Mouse (Mus musculus) adrenal gland, postnatal 4 days (tissue): Measurements from ENCODE around the gene Rsrp1. TPM values are rescaled to one million over a fixed set of nuclear protein-coding genes. Genes with fewer than 3 reads are reported as not detected.
"Not testable (repeated sequence)": the region's sequence is repeated elsewhere in the genome, so short reads cannot be mapped to it uniquely, and the experiment has no call there.

Experiments used
- DNase-seq, 2 experiments: peaks; one replicate each; pipeline ENCODE4 v3.0.0; 2021 to 2022; ENCODE audit warnings: low spot score in 2 of 2, mixed read lengths in 2 of 2
- long read RNA-seq, 2 experiments: library from polyadenylated mRNA; stranded (forward); transcript quantifications; one replicate each; pipeline ENCODE4 v2.0.0; 2021
- total RNA-seq, 2 experiments: library from RNA; stranded (reverse); gene quantifications; 2 replicates each; pipeline ENCODE4 v1.2.3; 2021

Rsrp1 gene
- 100 to 1,000 TPM; 365 to 381 TPM for total RNA-seq
- long read RNA-seq, experiment 1, transcript Rsrp1-203 (6 exons, 2,151 nt), result minor isoform, 8 of 363 reads
- long read RNA-seq, experiment 1, transcript Rsrp1-204 (4 exons, 3,051 nt), result major isoform, 297 of 363 reads
- long read RNA-seq, experiment 1, transcript Rsrp1-201 (5 exons, 1,749 nt), result minor isoform, 10 of 363 reads
- long read RNA-seq, experiment 1, partial matches to known transcripts, result 18 of 363 reads
- long read RNA-seq, experiment 1, other reads (novel, unspliced or antisense), result 30 of 363 reads
- long read RNA-seq, experiment 2, transcript Rsrp1-204 (4 exons, 3,051 nt), result major isoform, 647 of 892 reads
- long read RNA-seq, experiment 2, transcript Rsrp1-203 (6 exons, 2,151 nt), result minor isoform, 21 of 892 reads
- long read RNA-seq, experiment 2, transcript Rsrp1-201 (5 exons, 1,749 nt), result minor isoform, 18 of 892 reads
- long read RNA-seq, experiment 2, partial matches to known transcripts, result 57 of 892 reads
- long read RNA-seq, experiment 2, other reads (novel, unspliced or antisense), result 149 of 892 reads

DNA sequence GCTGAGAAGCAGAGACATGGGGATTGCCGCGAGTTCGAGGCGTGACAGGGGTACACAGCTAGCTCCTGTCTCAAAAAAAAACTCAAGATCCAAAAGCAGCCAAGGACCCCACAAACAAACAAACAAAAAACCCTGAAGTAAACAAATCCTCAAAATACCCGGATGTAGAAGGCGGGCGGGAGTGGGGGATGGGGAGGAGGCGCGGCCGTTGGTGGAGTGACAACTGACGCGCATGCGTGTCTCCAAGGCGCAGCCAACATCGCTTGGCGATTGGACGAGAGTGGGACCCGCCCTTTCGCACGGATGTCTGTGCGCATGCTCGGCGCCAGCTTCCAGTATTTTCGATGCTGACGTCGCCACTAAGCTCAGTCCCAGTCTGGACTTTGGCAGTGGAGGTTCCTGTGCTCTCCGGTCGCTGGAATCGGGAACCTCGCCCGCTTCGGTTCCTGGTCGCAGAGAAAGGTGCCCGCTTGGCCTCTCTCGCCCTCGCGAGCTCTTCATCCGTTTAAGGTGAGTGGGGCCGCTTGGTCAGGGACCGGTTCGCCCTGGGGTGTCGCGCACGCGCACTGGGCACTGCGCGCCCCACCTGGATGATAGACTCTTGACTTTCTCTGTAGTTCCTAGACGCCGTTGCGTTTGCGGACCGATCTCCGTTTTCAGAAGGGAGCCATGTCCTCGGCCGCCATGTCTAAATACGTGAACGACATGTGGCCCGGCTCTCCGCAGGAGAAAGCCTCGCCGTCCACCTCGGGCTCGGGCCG is at the start of gene Rsrp1:
Gene Rsrp1, plus strand, starts transcription at position 335 of the 761 bp plus-strand sequence.
- DNase-seq, result peak; percentile 93 to 94

DNA sequence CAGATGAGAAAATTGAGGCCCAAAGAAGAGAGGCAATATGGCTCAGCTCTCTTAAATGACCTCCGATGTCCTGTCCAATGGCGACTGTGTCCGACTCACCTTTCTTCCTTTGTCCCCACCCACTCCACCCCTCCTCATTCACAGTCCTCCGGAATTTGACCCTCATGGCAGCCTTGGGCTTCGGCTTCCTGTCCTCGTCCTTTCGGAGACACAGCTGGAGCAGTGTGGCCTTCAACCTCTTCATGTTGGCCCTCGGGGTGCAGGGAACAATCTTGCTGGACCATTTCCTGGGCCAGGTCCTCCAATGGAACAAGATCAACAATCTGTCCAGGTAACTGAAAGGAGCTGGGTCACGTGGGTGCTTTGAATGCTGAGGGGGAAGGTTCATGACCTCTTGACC is 47.2 kb upstream of the Rsrp1 start:
- no peak for DNase-seq

DNA sequence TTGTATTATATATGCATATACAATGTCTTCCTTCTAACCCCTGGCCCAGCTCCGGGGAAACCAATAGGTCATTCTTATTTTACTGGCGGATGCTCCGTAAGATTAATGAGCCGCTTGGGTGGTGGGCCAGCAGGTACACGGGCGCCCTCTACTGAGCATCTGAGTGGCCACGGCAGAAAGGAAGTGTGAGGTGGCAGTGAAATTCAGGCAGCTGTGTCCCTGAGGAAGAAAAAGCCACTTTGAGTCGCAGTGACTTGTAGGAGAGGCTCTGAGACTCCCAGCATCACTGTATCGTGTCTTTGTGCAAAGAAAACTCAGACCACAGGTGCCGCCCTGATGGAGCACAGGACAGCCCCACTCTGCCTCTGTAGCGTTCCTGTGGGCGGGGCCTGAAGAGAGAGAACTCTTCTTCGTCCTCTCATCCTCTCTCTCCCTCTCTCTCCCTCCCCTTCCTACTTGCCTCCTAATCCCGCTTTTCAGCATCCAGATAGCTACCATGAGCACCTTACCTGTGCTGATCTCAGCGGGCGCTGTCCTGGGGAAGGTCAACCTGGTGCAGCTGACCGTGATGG is 43.9 kb upstream of the Rsrp1 start:
- peak; percentile 30 to 48 for DNase-seq

DNA sequence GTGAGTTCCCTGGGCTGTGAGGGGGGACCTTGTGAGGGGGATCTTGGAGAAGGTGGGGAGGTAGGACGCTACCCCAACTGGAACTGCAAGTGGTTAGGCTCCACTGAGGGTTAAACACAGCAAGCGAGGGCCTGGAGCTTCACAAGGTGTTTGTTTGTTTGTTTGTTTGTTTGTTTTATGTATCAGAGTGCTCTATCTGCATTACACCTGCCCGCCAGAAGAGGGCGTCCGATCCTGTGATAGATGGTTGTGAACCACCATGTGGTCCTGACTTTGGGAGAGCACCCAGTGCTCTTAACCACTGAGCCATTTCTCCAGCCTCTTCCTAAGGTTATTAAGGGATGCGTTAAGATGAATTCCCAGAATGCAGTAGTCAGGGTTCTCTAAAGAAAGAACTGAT is 43.4 kb upstream of the Rsrp1 start:
- DNase-seq, result no peak

DNA sequence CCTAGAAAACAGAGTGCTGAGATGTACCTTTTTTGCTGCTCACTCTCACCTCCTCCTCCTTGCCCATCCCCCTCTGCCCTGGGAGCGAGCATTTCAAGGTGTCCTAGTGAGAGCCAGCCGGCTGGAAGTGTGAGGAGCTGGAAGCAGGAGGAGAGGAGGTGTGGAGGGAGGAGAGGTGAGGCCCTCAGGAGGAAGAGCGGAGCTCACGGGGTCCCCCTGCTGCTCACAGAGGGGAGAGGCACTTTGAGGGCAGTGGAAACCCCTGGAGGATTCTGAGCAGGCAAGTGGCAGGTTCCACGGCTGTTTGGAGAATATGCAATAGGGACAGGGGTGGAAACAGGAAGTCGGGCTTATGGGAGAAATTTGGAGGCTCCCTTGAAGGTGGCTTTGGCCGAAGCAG is 40.1 kb upstream of the Rsrp1 start:
- DNase-seq, result no peak

DNA sequence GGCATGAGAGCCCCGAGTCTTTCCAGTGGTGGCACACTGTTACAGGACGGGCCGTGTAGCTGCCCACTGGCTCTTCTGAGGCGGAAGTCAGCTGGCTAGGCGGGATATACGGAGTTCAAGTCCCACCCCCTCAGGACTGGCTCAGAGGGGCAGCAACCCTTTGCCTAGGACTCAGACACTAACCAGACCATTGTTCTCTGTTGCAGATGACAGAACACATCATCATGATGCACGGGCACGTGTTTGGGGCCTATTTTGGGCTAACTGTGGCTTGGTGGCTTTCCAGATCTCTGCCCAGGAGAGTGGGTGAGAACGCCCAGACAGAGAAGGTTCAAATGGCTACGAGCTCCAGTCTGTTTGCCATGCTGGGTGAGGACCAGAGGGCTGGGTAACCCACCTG is 39.6 kb upstream of the Rsrp1 start:
- DNase-seq, result no peak

DNA sequence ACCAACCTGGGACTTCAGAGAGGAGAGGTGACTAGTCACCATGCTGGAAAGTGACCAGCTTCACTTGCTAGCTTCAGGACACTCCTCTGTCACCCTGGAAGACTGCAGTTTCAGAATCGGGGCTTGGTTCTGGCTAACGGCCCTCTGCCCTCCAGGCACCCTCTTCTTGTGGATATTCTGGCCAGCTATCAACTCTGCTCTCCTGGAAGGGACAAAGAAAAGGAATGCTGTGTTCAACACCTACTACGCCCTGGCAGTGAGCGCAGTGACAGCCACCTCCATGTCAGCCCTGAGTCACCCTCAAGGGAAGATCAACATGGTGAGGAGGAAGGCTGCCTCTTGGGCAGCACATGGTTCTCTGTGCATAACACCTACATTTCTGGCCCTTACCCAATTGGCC is 39.0 kb upstream of the Rsrp1 start:
- no peak for DNase-seq

DNA sequence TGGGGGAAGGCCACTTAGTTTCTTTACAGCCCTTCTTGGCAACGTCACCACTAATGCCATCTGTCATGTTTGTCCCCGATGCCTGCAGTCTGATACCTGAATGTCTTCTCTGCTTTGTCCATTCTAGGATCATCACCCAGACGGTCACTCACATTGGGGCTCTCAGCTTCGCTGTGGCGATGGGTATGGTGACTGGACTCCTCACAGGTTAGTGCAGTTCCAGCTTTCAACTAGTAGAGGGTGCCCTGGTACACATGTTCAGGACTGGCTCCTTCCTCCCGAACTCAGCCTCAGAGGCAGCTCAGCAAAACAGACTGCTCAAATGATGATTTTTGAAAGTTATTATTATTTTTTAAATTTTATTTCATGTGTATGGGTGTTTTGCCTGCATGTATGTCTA is 31.3 kb upstream of the Rsrp1 start:
- DNase-seq, result peak in 1 of 2 experiments; percentile 43

DNA sequence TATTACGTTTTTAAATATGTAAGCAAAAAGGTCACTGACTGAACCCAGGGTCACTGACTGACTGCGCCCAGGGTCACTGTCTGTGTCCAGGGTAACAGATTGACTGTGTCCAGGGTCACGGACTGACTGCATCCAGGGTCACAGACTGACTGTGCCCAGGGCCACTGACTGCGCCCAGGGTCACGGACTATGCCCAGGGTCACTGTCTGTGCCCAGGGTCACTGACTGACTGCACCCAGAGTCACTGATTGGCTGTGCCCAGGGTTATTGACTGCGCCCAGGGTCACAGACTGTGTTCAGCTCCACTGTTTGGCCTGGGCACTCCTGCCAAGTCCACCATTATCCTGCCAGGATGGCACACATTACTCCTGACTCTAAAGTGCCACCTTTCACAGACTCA is 26.1 kb upstream of the Rsrp1 start:
- peak; percentile 22 to 33 for DNase-seq

DNA sequence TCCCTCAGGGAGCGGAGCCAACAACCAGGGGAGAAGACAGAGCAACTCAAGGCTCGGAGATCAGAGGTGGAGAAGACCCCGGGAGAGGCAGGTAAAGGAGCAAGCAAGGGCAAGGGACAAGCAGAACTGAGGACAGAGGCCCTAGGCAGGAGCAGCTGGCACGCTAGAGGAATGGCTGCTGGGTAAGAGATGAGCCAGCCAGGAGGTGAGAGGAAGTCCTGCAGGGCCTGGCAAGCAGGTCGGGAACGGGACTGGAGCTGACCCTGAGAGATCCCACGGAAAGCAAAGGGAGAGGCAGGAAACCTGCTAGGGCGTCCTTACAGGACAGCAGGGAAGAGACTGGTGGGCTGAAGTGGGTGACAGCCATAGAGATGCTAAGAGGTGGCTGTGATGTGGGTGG is 22.3 kb upstream of the Rsrp1 start:
- no peak for DNase-seq

DNA sequence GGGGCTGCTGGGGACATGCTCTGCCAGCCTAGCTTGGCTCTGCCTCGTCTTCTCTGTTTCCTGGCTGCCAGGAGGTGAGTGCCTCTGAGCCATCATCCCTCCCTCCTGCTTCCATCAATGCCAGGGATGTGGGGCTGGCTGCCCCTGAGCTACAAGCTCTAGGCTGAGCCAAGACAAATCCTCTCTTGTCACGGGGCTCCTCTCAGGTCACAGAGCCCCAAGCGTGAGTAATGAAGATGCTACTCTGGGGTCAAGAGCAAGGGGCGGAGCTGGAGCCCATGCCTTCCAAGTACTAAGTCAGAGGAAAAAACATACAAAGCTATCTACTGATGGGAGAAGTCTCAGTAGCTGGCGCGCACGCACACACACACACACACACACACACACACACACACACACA is 20.3 kb upstream of the Rsrp1 start:
- no peak for DNase-seq

DNA sequence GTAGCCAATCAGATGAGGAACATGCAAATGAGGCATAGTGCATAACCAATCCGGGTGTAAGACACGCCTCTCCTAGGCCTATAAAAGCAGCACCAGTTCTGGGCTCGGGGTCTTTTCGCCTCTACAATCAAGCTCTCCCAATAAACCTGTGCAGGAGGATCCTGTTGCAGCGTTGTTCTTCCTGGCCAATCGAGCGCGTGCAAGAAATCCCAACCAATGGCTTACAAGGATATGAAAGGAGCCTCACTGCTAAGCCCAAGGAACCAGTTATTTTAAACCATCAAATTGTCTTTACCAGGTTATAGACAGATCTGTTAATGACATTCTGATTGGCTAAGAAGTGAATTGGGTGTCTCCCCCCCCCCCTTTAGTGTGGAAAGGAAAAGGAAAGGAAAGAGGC is 12.0 kb upstream of the Rsrp1 start:
- DNase-seq, result not testable (repeated sequence)

DNA sequence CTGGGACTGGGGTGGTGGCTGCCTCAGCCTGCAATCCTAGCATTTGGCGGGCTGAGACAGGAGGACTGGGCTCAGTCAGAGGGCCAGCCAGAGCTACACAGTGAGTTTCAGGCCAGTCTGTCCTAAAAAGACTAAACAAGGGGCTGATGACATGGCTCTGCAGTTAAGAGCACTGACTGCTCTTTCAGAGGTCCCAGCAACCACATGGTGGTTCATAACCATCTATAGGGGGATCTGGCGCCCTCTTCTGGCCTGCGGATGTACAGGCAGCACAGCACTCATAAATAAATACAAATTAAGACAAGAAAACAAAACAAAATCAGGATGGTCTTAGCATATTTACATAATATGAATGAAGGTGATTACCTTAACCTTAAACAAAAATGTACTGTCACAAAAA is 10.0 kb upstream of the Rsrp1 start:
- DNase-seq, result peak; percentile 26 to 50

DNA sequence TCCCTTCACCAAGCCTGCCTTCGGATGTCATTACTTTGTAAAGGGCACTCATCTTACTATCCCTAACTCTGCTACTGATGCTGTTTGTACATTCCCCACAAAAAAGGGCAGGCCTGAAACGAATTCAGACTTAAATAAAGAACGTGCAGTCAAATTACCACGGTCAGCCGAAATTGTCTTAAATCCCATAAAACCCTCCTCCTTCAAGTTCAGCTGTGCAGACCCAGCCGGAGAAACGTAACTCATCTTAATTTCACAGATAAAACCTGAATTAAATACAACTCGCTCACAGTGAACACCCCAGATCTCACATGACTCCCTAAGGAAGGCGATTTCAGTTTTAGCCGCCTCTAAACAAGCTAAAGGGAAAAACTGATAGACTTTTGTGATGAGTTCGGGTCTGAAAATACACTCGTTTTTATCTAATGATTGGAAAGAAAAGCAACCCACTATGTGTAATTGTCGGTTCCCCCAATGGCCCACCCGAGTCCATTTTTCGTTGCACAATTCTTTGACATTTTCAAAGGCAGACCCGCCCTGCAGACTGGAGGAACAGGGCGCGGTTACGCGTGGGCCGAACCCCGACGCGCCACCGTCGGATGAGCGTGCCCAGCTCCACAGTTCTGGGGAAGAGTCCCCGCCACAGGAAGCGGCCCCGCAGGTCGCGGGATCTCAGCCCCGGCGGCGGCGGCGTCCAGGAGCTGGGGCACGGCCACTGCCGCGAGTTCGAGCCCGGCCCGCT is 9.1 kb upstream of the Rsrp1 start:
- no peak for DNase-seq

DNA sequence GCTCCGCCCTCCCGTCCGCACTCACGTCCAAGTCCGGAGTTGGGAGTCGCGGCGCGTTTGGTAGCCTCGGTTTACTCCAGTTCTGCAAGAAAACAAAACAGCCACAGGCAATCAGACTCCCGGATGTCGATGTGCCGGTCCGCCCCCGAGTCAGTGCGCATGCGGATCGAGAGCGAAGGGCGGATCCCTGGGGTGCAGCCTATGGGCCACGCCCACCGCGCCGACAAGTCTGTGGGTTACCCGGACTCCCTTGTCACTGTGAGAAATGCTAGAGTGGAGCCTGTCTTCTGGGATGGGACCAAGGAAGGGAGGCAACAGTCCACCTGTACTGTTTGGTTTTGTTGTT is 8.6 kb upstream of the Rsrp1 start, which contains the start of gene Tmem50a:
Gene Tmem50a, minus strand, starts transcription at position 161 of the 346 bp plus-strand sequence.
- peak; percentile 77 to 95 for DNase-seq

DNA sequence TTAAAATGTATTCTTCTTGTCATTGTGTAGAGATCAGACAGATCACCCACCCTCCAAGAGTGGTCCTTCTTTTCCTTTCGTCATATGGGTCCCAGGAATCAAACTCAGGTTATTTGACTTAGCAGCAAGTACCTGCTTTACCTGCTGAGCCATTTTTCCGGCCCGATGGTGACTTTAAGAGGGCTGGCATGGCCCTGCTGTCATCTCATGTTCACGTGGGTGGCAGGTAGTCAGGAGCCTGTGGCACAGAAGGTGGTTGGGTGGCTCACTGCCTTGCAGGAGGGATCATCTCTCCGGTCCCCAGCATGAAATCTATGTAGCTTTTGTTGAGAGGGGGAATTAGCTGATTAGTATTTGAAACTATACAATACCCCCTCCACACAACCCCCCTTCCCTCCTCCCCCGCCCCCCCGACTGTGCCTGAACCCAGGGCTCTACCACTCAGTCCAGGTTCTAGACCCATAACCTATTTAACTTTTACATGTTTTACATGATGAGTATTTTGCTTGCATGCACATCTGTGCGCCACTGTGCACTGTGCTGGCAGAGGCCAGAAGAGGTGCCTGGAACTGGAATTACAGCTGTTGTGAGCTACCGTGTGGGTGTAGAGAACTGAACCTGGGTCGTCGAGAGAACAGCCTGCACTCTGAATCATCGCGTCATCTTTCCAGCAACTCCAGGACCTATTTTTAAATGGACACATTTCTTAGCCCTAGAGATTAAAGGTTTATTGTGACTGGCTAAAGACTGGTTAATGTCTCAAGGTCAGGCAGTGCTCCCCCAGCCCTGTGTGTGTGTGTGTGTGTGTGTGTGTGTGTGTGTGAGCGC is 8.0 kb upstream of the Rsrp1 start:
- no peak for DNase-seq

DNA sequence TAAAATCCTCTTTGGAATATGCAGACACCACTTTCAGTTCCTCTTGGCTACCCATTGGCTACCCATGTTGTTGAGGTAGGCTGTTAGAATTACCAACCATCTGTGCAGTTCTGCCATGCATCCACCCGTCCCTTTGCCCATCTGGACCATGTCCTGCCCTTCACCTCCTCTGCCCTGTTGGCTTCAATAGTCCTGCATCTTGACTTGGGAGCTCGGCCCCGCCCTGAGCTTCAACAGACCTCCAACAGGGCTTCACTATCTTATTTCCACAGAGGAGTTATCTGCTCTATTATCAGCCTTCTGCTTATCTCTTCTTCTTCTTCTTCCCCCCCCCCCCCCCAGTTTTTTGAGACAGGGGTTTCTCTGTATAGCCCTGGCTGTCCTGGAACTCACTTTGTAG is 6.2 kb upstream of the Rsrp1 start:
- no peak for DNase-seq

DNA sequence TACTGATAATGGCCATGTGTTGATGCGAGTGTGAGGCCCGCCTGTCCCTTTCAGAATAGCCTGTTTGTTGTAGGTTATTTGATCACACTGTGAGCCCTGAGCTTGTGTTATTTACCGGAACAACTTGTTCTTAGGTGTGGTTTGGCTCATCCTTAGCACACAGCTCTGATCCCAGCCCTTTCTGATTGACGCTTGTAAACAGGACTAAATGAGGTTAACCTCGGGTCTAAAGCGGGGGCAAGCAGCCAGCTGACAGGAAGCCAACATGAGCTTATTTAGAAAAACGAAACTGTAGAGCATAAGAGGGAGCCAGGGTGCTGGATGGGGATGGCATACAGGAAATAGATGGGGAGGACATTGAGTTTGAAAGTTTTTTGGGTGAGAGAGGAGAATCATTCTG is 5.0 kb upstream of the Rsrp1 start:
- DNase-seq, result peak in 1 of 2 experiments; percentile 34

DNA sequence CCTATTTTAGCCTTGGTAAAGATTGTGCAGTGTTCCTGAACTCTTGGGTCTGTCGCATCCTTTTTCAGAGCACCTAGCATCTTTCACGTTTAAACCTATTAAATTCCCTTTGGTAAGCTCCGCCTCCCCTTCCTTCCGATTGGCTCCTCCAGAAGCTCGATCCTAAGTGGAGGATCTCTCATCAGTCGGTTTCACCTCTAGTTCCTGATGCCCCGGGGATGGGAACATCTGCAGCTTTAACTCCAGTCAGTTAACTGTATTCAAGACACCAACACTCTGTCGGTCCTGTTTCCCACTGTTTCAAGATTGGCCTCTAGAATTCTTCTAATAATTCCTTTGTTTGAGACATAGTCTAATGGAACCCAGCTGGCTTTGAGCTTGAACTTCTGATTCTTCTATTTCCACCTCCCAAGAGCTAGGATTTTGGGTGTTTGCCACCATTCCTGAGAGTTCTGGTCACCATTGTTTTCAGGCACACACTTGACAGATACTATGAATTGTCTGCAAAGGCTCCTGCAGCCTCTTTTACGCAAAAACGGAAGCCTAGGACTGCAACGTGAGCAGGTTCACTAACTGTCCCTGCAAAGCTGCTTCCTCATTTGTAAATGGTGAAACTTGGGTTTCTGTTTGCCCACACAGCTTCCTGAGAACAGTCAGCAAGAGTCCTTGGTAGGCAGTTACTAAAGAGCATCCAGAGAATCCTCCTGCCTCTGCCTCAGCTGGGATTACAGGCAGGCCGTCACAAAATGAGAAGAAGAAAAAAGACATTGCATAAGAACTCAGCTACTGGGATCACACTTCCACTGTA is 3.5 kb upstream of the Rsrp1 start:
- DNase-seq, result no peak

DNA sequence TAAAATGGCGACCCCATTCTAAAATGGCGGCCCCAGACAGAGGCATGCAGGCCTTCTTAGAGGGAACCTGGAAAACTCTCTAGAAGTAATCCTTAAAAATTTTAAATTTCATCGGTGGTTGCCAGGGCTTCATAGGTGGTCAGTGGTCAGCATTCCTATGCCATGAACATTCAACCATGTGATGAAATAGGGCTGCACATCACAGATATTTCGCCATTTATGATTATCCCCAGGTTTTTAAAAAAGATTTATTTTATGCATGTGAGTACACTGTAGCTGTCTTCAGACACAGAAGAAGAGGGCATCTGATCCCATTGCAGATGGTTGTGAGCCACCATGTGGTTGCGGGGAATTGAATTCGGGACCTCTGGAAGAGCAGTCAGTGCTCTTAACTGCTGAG is 2.8 kb upstream of the Rsrp1 start:
- no peak for DNase-seq
